Mouse (Mus musculus): ENCODE results near the gene Itpkb.

Gene Itpkb

GRCm38 (mm10) chr1:180473566-180473965 is 143.3 kb downstream of the Itpkb start:
- no peak for DNase-seq
